ENCODE assay signal across 24 mouse cellular contexts in the genomic region with DNA sequence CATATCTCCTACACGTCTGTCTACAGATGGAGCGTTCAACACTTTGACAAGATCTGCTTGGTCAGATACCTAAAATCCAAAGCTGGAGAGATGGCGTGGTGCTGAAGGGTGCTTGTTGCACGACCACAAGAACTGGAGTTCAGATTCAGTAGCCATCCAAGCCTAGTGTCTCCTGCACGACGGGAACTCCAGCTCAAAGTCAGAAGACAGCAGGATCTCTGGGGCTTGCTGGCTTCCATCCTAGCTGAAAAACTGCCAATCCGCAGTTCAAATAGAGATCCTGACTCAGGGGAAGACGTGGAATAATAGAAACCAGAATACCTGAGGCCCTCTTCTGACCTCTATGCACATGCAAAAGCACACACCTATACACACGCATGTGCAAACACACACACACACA. TPM values are rescaled to one million over a fixed set of nuclear protein-coding genes. Genes with fewer than 3 reads are reported as not detected.
A peak's percentile ranks its signal among the peaks of the same experiment; 100 is the strongest.
DNase-seq lines count a peak whose midpoint lies in the region; ATAC-seq and TF ChIP-seq lines count a peak whose summit lies in the region.
"Had no signal": no experiment of that assay in that cellular context is flagged by ENCODE, and none has a peak within 500 bp of the region (broad histone marks: within the 10 kb centered on the region; RNA-seq: fewer than 3 reads in every experiment).

No protein-coding gene starts in this region.

- peak; percentile 54 to 65 for DNase-seq in heart, adult 18-20 months
- DNase-seq in heart, postnatal 4 days: no peak
- peak; percentile 39 for DNase-seq in hindbrain, postnatal 0 days (ENCODE audit: low spot score)
- peak; percentile 11 for DNase-seq in NIH3T3 (ENCODE audit: low read depth)
- DNase-seq in frontal cortex, postnatal 25 days (ENCODE audit: low spot score in 2 of 2): no peak
- DNase-seq: cerebellum, adult 8-10 months; gastrocnemius, postnatal 14 days; layer of hippocampus, adult 9-11 months; right cerebral cortex, postnatal 25 days had no signal

- H3K4me2 ChIP-seq in forebrain, embryonic 15.5 days (replicated peaks): no peak overlapping the region
- no peak overlapping the region for H3K4me2 ChIP-seq in forebrain, embryonic 12.5 days
- no peak overlapping the region for H3K4me2 ChIP-seq in hindbrain, postnatal 0 days (ENCODE audit: low read depth, low read length)
- H3K4me2 ChIP-seq in hindbrain, embryonic 12.5 days (replicated peaks): no peak overlapping the region
- H3K4me2 ChIP-seq: forebrain, embryonic 13.5 days; heart, embryonic 13.5 days; hindbrain, embryonic 14.5 days; limb, embryonic 12.5 days; liver, embryonic 11.5 days; midbrain, embryonic 11.5 days; stomach, embryonic 15.5 days had no signal

- no peaks in the 10 kb centered on the region for H3K36me3 ChIP-seq in forebrain, embryonic 15.5 days
- H3K36me3 ChIP-seq in forebrain, embryonic 12.5 days (replicated peaks): no peaks in the 10 kb centered on the region
- H3K36me3 ChIP-seq in hindbrain, postnatal 0 days (ENCODE audit: insufficient read depth, low read length): no peaks in the 10 kb centered on the region
- H3K36me3 ChIP-seq in hindbrain, embryonic 12.5 days: no peaks in the 10 kb centered on the region
- H3K36me3 ChIP-seq: heart, embryonic 13.5 days; limb, embryonic 12.5 days; stomach, embryonic 15.5 days had no signal

- TF ChIP-seq CTCF in hindbrain, postnatal 0 days (IDR thresholded peaks at IDR 0.05; ENCODE audit: low read depth): no peak

- H3K4me3 ChIP-seq in forebrain, embryonic 15.5 days: no peak overlapping the region
- no peak overlapping the region for H3K4me3 ChIP-seq in forebrain, embryonic 12.5 days (replicated peaks)
- no peak overlapping the region for H3K4me3 ChIP-seq in hindbrain, postnatal 0 days (ENCODE audit: low read length)
- H3K4me3 ChIP-seq in hindbrain, embryonic 12.5 days: no peak overlapping the region
- H3K4me3 ChIP-seq: erythroblast, embryonic 14.5 days; forebrain, embryonic 13.5 days; heart, embryonic 13.5 days; limb, embryonic 12.5 days; stomach, embryonic 15.5 days had no signal

- no peaks in the 10 kb centered on the region for H3K9me3 ChIP-seq in forebrain, embryonic 15.5 days
- H3K9me3 ChIP-seq in forebrain, embryonic 12.5 days: no peaks in the 10 kb centered on the region
- no peaks in the 10 kb centered on the region for H3K9me3 ChIP-seq in hindbrain, postnatal 0 days (ENCODE audit: low read length)
- H3K9me3 ChIP-seq in hindbrain, embryonic 12.5 days (replicated peaks): no peaks in the 10 kb centered on the region
- H3K9me3 ChIP-seq: forebrain, embryonic 13.5 days; heart, embryonic 13.5 days; limb, embryonic 12.5 days; stomach, embryonic 15.5 days had no signal

- no peak for ATAC-seq in forebrain, embryonic 15.5 days (replicated peaks)
- no peak for ATAC-seq in forebrain, embryonic 12.5 days (ENCODE audit: low FRiP score)
- no peak for ATAC-seq in hindbrain, postnatal 0 days
- ATAC-seq in hindbrain, embryonic 12.5 days (ENCODE audit: low FRiP score): no peak
- ATAC-seq: CD4-positive, CD25-positive, alpha-beta regulatory T cell, adult 4 months; inflammation-experienced regulatory T-cells, adult 6 months; midbrain, embryonic 16.5 days had no signal

- H3K27ac ChIP-seq in forebrain, embryonic 15.5 days (replicated peaks): peak overlapping the region; percentile 62; the same call in 1 of the 2 replicates
- no peak overlapping the region for H3K27ac ChIP-seq in forebrain, embryonic 12.5 days
- 0 out of 2 replicates have a peak overlapping the region, but pooled peaks have one; percentile 2 for H3K27ac ChIP-seq in hindbrain, postnatal 0 days
- no peak overlapping the region for H3K27ac ChIP-seq in hindbrain, embryonic 12.5 days
- H3K27ac ChIP-seq: heart, embryonic 13.5 days; hindbrain, embryonic 14.5 days; kidney, postnatal 0 days; limb, embryonic 12.5 days; stomach, embryonic 15.5 days had no signal

- H3K4me1 ChIP-seq in forebrain, embryonic 15.5 days: peaks cover 15% of the 10 kb centered on the region
- peaks cover 13% of the 10 kb centered on the region for H3K4me1 ChIP-seq in forebrain, embryonic 12.5 days
- peaks cover 15% of the 10 kb centered on the region; the same call in 1 of the 2 replicates for H3K4me1 ChIP-seq in hindbrain, postnatal 0 days (ENCODE audit: insufficient read depth, low read length)
- peaks cover 14% of the 10 kb centered on the region for H3K4me1 ChIP-seq in hindbrain, embryonic 12.5 days
- H3K4me1 ChIP-seq: stomach, embryonic 15.5 days had no signal

- H3K27me3 ChIP-seq in forebrain, embryonic 15.5 days: no peaks in the 10 kb centered on the region
- H3K27me3 ChIP-seq in forebrain, embryonic 12.5 days: no peaks in the 10 kb centered on the region
- H3K27me3 ChIP-seq in hindbrain, postnatal 0 days (ENCODE audit: insufficient read depth, low read length): no peaks in the 10 kb centered on the region
- H3K27me3 ChIP-seq in hindbrain, embryonic 12.5 days: no peaks in the 10 kb centered on the region
- H3K27me3 ChIP-seq: forebrain, embryonic 13.5 days; heart, embryonic 13.5 days; limb, embryonic 12.5 days; stomach, embryonic 15.5 days had no signal

- no peak overlapping the region for H3K9ac ChIP-seq in forebrain, embryonic 15.5 days (replicated peaks)
- no peak overlapping the region for H3K9ac ChIP-seq in forebrain, embryonic 12.5 days
- no peak overlapping the region for H3K9ac ChIP-seq in hindbrain, postnatal 0 days (replicated peaks; ENCODE audit: low read length)
- no peak overlapping the region for H3K9ac ChIP-seq in hindbrain, embryonic 12.5 days
- H3K9ac ChIP-seq: forebrain, embryonic 13.5 days; heart, embryonic 13.5 days; hindbrain, embryonic 14.5 days; limb, embryonic 12.5 days; stomach, embryonic 15.5 days had no signal

- WGBS in forebrain, embryonic 15.5 days: 74% methylated on average over 9 of the region's 9 CpGs
- 90% methylated on average over 9 of the region's 9 CpGs for WGBS in forebrain, embryonic 12.5 days
- WGBS in hindbrain, postnatal 0 days: 65% methylated on average over 9 of the region's 9 CpGs
- 88% methylated on average over 9 of the region's 9 CpGs for WGBS in hindbrain, embryonic 12.5 days

RNA-seq across cellular contexts. Expression of a gene that starts 52.0 kb away (rescaled TPM):
- 12.1 and 12.4 TPM in 2 replicates for polyA plus RNA-seq in forebrain, embryonic 15.5 days (2015; fragmentation: Nextera tagmentation; extraction: Ambion mirVana)
- 25.8 and 27.4 TPM in 2 replicates for polyA plus RNA-seq in forebrain, embryonic 12.5 days (2016; fragmentation: Nextera tagmentation; extraction: Ambion mirVana)
- total RNA-seq in heart, adult 18-20 months (2021): 10 to 100 TPM; 76.8 to 80.9 TPM
- 10 to 100 TPM; 50.3 to 52.8 TPM for total RNA-seq in heart, postnatal 4 days (2021)
- 8.2 and 8.8 TPM in 2 replicates for total RNA-seq in hindbrain, postnatal 0 days (2014; rRNA removed)
- polyA plus RNA-seq in hindbrain, postnatal 0 days (2015; fragmentation: Nextera tagmentation; extraction: Ambion mirVana): 16.3 and 16.5 TPM in 2 replicates
- polyA plus RNA-seq in hindbrain, embryonic 12.5 days (2016; fragmentation: Nextera tagmentation; extraction: Ambion mirVana): 23.2 and 24.5 TPM in 2 replicates

Comparison
In these comparisons a context has a peak if more than half of its experiments do, and no peak if none do; other contexts are left out.
1. H3K27ac ChIP-seq: peak in forebrain, embryonic 15.5 days (single experiment) and hindbrain, postnatal 0 days (single experiment); none in forebrain, embryonic 12.5 days (single experiment) and hindbrain, embryonic 12.5 days (single experiment).
2. DNase-seq: peak in heart, adult 18-20 months (2 of 2), hindbrain, postnatal 0 days (single experiment) and NIH3T3 (single experiment); none in heart, postnatal 4 days (single experiment) and frontal cortex, postnatal 25 days (0 of 2).